Mouse (Mus musculus): Measurements from ENCODE around the gene Pdzph1.

DNA sequence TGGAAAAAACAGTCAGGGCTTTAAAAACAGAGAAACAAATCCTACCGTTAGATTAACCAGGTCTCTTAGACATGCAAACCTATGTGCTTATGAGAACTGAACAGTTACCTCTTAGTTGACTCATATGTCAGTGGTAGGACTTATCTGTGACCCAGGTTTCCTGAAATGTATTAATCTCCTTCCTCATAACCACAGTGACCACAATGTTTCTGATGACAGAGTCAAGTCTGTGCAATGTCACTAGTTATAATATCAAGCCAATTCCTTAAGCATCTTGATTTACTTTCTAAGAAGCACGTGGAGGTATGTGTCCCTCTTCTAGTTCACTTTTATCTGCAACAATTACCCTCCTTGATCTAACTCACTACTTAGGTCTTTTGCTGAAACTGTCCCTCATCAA lies 68.4 kb downstream of the Pdzph1 start:
- no peak for TF ChIP-seq POLR2A (IDR thresholded peaks at IDR 0.05; ENCODE audit: insufficient read depth, low read depth, low read length)
- TF ChIP-seq CTCF (IDR thresholded peaks at IDR 0.05) = no peak
- TF ChIP-seq EP300 (IDR thresholded peaks at IDR 0.05; ENCODE audit: insufficient read depth, low read depth, low read length) = no peak

All from heart, adult 2 months (tissue).